Mouse (Mus musculus): ENCODE results near the gene Prkca. TPM values are rescaled to one million over a fixed set of nuclear protein-coding genes. Genes with fewer than 3 reads are reported as not detected.

Gene Prkca
- polyA plus RNA-seq, 1 experiment from 2014 or later: 12.6 TPM

DNA sequence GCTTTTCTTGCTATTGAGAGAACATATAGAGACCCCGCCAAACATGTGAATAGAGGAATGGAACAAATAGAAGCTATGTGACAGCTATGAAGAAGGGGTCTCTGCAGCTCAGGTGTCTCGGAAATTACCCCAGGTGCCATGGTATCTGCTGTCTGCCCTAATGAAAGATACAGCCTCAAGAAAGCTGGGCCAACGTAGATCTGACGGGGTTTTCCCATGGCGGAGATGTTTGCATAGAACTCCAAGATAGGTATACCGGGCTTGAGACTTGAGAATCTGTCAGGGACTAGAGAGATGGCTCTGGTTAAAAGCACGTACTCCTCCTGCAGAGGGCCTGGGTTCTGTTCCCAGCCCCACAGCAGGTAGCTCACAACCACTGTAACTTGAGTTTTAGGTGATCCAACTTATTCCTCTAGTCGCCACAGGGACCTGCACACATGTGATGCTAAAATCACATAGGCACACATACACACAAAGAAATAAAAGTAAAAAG lies 188.6 kb downstream of the Prkca start:
- Histone ChIP-seq H3K4me2 (ENCODE audit: low read depth, low read length) (no peak overlapping the region), H3K27ac (ENCODE audit: low read depth, low read length) (no peak overlapping the region), H3K4me3 (ENCODE audit: low read depth, low read length) (no peak overlapping the region), H3K4me1 (ENCODE audit: control insufficient read depth, insufficient read depth, low read length) (no peaks in the 10 kb centered on the region; the same call in 1 of the 2 replicates), H3K36me3 (ENCODE audit: control insufficient read depth, insufficient read depth, low read length) (no peaks in the 10 kb centered on the region), H3K27me3 (ENCODE audit: control insufficient read depth, insufficient read depth, low read length) (no peaks in the 10 kb centered on the region), H3K9me3 (ENCODE audit: control insufficient read depth, low read length) (no peaks in the 10 kb centered on the region), H3K9ac (replicated peaks; ENCODE audit: low read depth, low read length) (no peak overlapping the region)
- WGBS: 96% methylated on average over 8 of the region's 8 CpGs
- no peak for ATAC-seq (ENCODE audit: low read depth)

DNA sequence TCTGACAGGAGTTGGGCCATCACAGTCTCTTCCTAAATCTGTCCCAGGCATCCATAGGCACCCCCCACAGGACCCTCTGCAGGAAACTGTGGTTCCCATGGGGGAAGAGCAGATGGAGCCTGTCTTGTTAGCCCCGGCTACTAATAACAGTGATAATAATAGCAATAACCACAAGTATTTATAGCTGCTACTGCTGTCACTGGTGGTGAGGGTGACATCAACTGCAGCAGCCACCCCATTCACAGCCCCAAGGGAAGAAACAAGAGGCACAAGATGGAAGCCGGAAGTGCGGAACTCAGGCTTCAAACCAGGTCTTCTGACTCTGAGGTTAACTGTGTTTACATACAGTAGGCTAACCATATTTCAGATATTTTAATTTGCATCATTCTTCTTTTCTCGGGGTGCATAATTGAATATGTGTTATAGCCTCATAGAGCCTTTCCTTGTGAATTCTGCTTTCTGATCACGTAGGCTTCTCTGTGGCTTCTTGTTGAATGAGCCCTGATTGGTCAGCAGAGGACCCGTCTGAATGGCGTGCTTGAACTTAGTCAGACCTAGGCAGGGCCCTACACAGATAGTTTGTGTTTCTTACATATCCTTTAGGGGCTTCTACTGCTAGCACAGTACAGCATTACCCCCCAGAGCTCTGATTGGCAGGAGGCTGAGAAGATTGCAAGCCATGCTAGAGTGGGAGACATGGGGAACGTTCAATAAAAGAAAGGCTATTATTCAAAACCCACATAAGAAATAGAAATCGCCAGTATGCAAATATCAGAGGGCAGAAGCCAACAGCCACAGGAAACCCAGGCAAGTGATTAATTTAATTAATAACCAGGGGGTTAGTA lies 189.5 kb downstream of the Prkca start:
- H3K9ac ChIP-seq (replicated peaks; ENCODE audit: low read depth, low read length): no peak overlapping the region
- no peak for ATAC-seq (ENCODE audit: low read depth)
- no peaks in the 10 kb centered on the region; the same call in 1 of the 2 replicates for H3K4me1 ChIP-seq (ENCODE audit: control insufficient read depth, insufficient read depth, low read length)
- H3K4me2 ChIP-seq (ENCODE audit: low read depth, low read length): no peak overlapping the region
- no peaks in the 10 kb centered on the region for H3K36me3 ChIP-seq (ENCODE audit: control insufficient read depth, insufficient read depth, low read length)
- WGBS: 77% methylated on average over 9 of the region's 9 CpGs
- H3K27me3 ChIP-seq (ENCODE audit: control insufficient read depth, insufficient read depth, low read length): no peaks in the 10 kb centered on the region
- H3K4me3 ChIP-seq (ENCODE audit: low read depth, low read length): no peak overlapping the region
- no peak overlapping the region for H3K27ac ChIP-seq (ENCODE audit: low read depth, low read length)
- no peaks in the 10 kb centered on the region for H3K9me3 ChIP-seq (ENCODE audit: control insufficient read depth, low read length)

DNA sequence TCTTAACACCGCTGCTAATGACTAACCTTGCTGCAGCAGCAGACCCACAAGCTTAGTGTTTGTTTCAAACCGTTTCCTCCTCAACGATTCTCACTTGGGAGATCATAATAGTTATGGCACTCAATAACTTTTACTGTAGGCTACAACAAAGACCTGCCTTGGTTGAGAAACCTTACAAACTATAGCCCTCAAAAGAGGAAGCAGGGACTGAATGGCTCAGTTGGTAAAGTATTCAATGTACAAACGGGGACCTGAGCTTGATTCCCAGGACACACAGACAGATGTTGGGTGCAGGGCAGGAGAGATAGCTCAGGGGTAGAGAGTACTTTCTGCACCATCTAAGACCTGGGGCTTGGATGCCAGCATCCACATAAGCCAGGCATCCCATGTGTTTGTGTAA lies 191.1 kb downstream of the Prkca start:
- Histone ChIP-seq H3K27ac (ENCODE audit: low read depth, low read length) (no peak overlapping the region), H3K36me3 (ENCODE audit: control insufficient read depth, insufficient read depth, low read length) (no peaks in the 10 kb centered on the region), H3K4me3 (ENCODE audit: low read depth, low read length) (no peak overlapping the region), H3K4me1 (ENCODE audit: control insufficient read depth, insufficient read depth, low read length) (peaks cover 7% of the 10 kb centered on the region; the same call in 1 of the 2 replicates), H3K9ac (replicated peaks; ENCODE audit: low read depth, low read length) (no peak overlapping the region), H3K9me3 (ENCODE audit: control insufficient read depth, low read length) (no peaks in the 10 kb centered on the region), H3K4me2 (ENCODE audit: low read depth, low read length) (no peak overlapping the region), H3K27me3 (ENCODE audit: control insufficient read depth, insufficient read depth, low read length) (no peaks in the 10 kb centered on the region)
- ATAC-seq (ENCODE audit: low read depth): no peak
- WGBS: 38% methylated on average over 4 of the region's 4 CpGs

DNA sequence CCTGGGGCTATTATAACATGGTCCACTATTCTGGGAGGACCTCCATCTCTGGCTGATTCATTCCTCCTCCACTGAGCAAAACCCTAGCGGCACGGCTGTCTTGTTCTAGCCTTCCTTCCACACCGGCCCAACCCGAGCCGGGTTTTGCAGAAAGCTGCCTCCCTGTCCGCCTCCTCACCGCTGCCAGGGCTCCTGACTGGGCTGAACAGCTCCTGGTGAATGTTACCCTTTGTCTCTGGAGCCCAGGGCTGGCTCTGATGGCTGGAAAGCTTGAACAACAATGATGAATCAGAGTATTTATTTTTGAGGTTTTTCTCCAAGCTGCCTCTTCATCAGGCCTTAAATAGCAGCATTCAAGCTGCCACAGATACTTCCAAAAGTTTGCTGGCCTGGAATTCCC lies 193.3 kb downstream of the Prkca start:
- Histone ChIP-seq H3K27me3 (ENCODE audit: control insufficient read depth, insufficient read depth, low read length) (no peaks in the 10 kb centered on the region), H3K9me3 (ENCODE audit: control insufficient read depth, low read length) (no peaks in the 10 kb centered on the region), H3K27ac (ENCODE audit: low read depth, low read length) (no peak overlapping the region), H3K4me1 (ENCODE audit: control insufficient read depth, insufficient read depth, low read length) (peaks cover 7% of the 10 kb centered on the region; the same call in 1 of the 2 replicates), H3K4me2 (ENCODE audit: low read depth, low read length) (no peak overlapping the region), H3K4me3 (ENCODE audit: low read depth, low read length) (no peak overlapping the region), H3K9ac (replicated peaks; ENCODE audit: low read depth, low read length) (no peak overlapping the region), H3K36me3 (ENCODE audit: control insufficient read depth, insufficient read depth, low read length) (no peaks in the 10 kb centered on the region)
- peak; percentile 41; the same call in 1 of the 2 replicates for ATAC-seq (ENCODE audit: low read depth)
- 36% methylated on average over 7 of the region's 7 CpGs for WGBS

DNA sequence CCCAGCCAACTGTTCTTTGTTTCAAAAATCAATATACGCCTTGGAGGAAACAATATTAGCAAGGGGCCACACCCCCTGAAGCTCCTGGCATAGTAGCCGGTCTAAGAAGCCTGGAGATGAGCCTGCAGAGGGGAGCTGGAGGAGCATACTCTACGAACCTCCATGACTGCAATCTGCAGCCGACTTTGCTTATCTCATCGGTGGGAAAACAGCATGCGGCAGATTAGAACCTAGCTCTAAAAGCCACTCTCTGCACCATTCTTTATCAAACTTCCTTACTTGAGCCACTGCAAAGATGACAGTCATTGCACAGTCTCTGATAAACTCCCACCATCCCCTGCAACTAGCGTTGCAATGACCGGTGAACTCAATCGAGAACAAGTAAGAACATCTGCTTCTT lies 194.5 kb downstream of the Prkca start:
- 68% methylated on average over 9 of the region's 9 CpGs for WGBS
- Histone ChIP-seq H3K9me3 (ENCODE audit: control insufficient read depth, low read length) (no peaks in the 10 kb centered on the region), H3K27me3 (ENCODE audit: control insufficient read depth, insufficient read depth, low read length) (no peaks in the 10 kb centered on the region), H3K9ac (replicated peaks; ENCODE audit: low read depth, low read length) (no peak overlapping the region), H3K4me2 (ENCODE audit: low read depth, low read length) (no peak overlapping the region), H3K4me3 (ENCODE audit: low read depth, low read length) (no peak overlapping the region), H3K27ac (ENCODE audit: low read depth, low read length) (peak overlapping the region; percentile 60; the same call in 1 of the 2 replicates), H3K4me1 (ENCODE audit: control insufficient read depth, insufficient read depth, low read length) (0 out of 2 replicates have a peak, but pooled peaks cover 7% of the 10 kb centered on the region), H3K36me3 (ENCODE audit: control insufficient read depth, insufficient read depth, low read length) (no peaks in the 10 kb centered on the region)
- ATAC-seq (ENCODE audit: low read depth): no peak

DNA sequence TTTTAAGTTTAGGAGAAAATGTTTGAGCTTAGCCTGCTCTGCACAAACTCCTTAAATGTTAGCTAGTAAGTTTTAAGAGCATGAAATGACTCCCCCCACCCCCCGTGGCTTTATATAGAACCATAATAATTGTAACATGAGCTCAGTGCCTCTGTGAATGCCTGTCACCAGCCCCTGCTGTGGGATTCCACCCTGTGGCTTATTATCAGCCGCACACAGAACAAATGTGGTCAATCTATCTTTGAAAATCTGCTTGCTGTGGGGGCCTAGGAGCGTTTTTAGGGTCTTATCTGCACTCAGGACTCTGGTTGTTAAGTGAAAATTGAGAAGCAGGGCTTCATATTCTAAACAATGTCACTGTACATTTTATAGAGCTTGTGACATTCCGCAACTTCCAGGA lies 195.2 kb downstream of the Prkca start:
- no peak for ATAC-seq (ENCODE audit: low read depth)
- Histone ChIP-seq H3K4me2 (ENCODE audit: low read depth, low read length) (no peak overlapping the region), H3K27me3 (ENCODE audit: control insufficient read depth, insufficient read depth, low read length) (no peaks in the 10 kb centered on the region), H3K9ac (replicated peaks; ENCODE audit: low read depth, low read length) (no peak overlapping the region), H3K9me3 (ENCODE audit: control insufficient read depth, low read length) (no peaks in the 10 kb centered on the region), H3K4me3 (ENCODE audit: low read depth, low read length) (no peak overlapping the region), H3K4me1 (ENCODE audit: control insufficient read depth, insufficient read depth, low read length) (0 out of 2 replicates have a peak, but pooled peaks cover 7% of the 10 kb centered on the region), H3K36me3 (ENCODE audit: control insufficient read depth, insufficient read depth, low read length) (no peaks in the 10 kb centered on the region), H3K27ac (ENCODE audit: low read depth, low read length) (peak overlapping the region; percentile 60)
- WGBS: 26% methylated on average over 4 of the region's 4 CpGs

DNA sequence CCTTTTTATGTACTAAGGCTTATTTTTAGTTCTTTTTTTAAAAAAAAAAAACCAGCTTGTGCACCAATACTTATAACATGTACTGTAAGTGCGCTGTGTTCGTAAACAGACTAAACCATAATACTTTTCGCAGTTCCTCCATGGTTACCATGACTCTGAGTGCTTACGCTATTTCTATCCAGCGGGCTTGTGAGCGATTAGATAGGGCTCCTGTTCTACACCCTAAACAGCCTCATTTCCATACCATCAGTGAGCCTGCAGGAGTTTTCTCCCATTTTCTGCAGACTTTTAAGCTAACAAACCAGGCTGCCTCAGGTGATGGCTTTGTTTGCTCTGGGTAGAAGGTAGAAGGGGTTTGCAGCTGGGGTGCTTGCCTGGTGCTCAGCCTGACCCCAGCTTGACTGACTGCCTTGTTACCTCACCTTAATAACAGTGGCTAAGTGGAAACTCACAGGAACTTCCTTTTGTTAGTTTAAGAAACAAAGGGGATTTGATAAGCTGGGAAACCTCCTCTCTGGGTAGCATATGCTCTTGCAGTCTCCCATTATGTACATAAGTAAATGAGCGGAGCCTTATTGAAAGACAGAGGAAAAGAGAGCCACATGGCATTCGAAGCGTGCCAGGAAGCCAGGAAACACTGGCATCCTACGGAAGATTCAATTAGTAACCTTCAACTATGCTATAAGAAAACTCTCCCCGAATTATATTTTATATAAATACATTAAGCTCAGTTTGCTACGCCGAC lies 197.8 kb downstream of the Prkca start:
- Histone ChIP-seq H3K4me1 (ENCODE audit: control insufficient read depth, insufficient read depth, low read length) (0 out of 2 replicates have a peak, but pooled peaks cover 7% of the 10 kb centered on the region), H3K27ac (ENCODE audit: low read depth, low read length) (no peak overlapping the region), H3K4me2 (ENCODE audit: low read depth, low read length) (no peak overlapping the region), H3K4me3 (ENCODE audit: low read depth, low read length) (no peak overlapping the region), H3K36me3 (ENCODE audit: control insufficient read depth, insufficient read depth, low read length) (no peaks in the 10 kb centered on the region), H3K9me3 (ENCODE audit: control insufficient read depth, low read length) (no peaks in the 10 kb centered on the region), H3K9ac (replicated peaks; ENCODE audit: low read depth, low read length) (no peak overlapping the region), H3K27me3 (ENCODE audit: control insufficient read depth, insufficient read depth, low read length) (no peaks in the 10 kb centered on the region)
- 58% methylated on average over 13 of the region's 13 CpGs for WGBS
- no peak for ATAC-seq (ENCODE audit: low read depth)

DNA sequence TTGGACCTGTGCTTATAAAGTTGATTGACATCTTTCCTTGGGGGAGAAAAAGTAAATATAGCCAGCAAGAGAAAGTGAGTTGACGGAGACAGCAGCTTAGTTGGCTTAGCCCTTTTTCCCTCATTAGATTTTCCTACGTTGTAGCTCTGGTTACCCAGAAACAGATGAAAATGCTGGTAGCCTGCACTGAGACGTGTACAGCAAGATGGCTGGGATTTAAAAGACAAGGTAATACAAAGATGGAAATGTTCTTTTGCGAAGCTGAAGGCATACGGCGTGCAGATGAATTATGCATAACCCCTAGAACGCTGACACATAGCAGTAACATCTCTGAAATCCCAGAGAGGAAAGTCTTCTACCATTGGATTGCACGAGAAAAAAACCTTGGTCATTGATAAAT lies 198.6 kb downstream of the Prkca start:
- no peak for ATAC-seq (ENCODE audit: low read depth)
- H3K9me3 ChIP-seq (ENCODE audit: control insufficient read depth, low read length): no peaks in the 10 kb centered on the region
- H3K27ac ChIP-seq (ENCODE audit: low read depth, low read length): no peak overlapping the region
- H3K4me2 ChIP-seq (ENCODE audit: low read depth, low read length): no peak overlapping the region
- no peak overlapping the region for H3K9ac ChIP-seq (replicated peaks; ENCODE audit: low read depth, low read length)
- 0 out of 2 replicates have a peak, but pooled peaks cover 7% of the 10 kb centered on the region for H3K4me1 ChIP-seq (ENCODE audit: control insufficient read depth, insufficient read depth, low read length)
- 68% methylated on average over 8 of the region's 8 CpGs for WGBS
- H3K27me3 ChIP-seq (ENCODE audit: control insufficient read depth, insufficient read depth, low read length): no peaks in the 10 kb centered on the region
- no peak overlapping the region for H3K4me3 ChIP-seq (ENCODE audit: low read depth, low read length)
- no peaks in the 10 kb centered on the region for H3K36me3 ChIP-seq (ENCODE audit: control insufficient read depth, insufficient read depth, low read length)

DNA sequence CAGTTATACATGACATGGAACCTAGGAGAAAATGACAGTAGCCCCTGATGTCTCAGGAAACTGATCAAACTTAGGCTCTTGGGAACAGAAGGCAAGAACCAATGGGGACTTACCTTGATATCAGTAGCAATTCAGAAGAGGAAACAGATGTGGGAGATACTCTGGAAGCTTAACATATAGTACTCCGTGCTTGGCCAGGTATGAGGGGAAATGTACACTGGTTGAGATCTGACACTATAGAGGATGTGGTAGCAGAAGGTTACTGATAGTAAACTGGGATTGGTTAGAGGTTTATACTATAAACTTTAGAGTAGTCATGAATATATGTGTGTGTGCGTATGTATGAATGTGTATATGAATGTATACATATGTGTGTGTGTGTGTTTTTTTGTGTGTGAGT lies 200.0 kb downstream of the Prkca start:
- ATAC-seq (ENCODE audit: low read depth): no peak
- Histone ChIP-seq H3K36me3 (ENCODE audit: control insufficient read depth, insufficient read depth, low read length) (no peaks in the 10 kb centered on the region), H3K4me1 (ENCODE audit: control insufficient read depth, insufficient read depth, low read length) (0 out of 2 replicates have a peak, but pooled peaks cover 5% of the 10 kb centered on the region), H3K27me3 (ENCODE audit: control insufficient read depth, insufficient read depth, low read length) (no peaks in the 10 kb centered on the region), H3K4me3 (ENCODE audit: low read depth, low read length) (no peak overlapping the region), H3K4me2 (ENCODE audit: low read depth, low read length) (no peak overlapping the region), H3K9me3 (ENCODE audit: control insufficient read depth, low read length) (no peaks in the 10 kb centered on the region), H3K9ac (replicated peaks; ENCODE audit: low read depth, low read length) (no peak overlapping the region), H3K27ac (ENCODE audit: low read depth, low read length) (no peak overlapping the region)
- WGBS: 97% methylated on average over 2 of the region's 2 CpGs

Measured in neural tube, embryonic 14.5 days (tissue).